Comparison of ENCODE assay signal across 13 mouse cellular contexts in genomic region chr2:21009258-21010140, GRCm38 (mm10). TPM values are rescaled to one million over a fixed set of nuclear protein-coding genes. Genes with fewer than 3 reads are reported as not detected.
DNase-seq lines count a peak whose midpoint lies in the region; ATAC-seq lines count a peak whose summit lies in the region.
"Had no signal": no experiment of that assay in that cellular context is flagged by ENCODE, and none has a peak within 500 bp of the region (broad histone marks: within the 10 kb centered on the region; RNA-seq: fewer than 3 reads in every experiment).

No protein-coding gene starts in this region.

- H3K4me3 ChIP-seq in hindbrain, embryonic 10.5 days, result peak overlapping the region; percentile 6; the same call in 1 of the 2 replicates
- H3K4me3 ChIP-seq in midbrain, embryonic 14.5 days (replicated peaks; ENCODE audit: low read depth, low read length), result no peak overlapping the region
- H3K4me3 ChIP-seq: limb, embryonic 15.5 days; stomach, embryonic 15.5 days had no signal

- no peaks in the 10 kb centered on the region for H3K36me3 ChIP-seq in hindbrain, embryonic 10.5 days
- H3K36me3 ChIP-seq in midbrain, embryonic 14.5 days (ENCODE audit: control insufficient read depth, insufficient read depth, low read length), result no peaks in the 10 kb centered on the region
- H3K36me3 ChIP-seq: limb, embryonic 15.5 days; stomach, embryonic 15.5 days had no signal

- no peaks in the 10 kb centered on the region for H3K27me3 ChIP-seq in hindbrain, embryonic 10.5 days (ENCODE audit: insufficient read depth, poor library complexity, severe bottlenecking)
- no peaks in the 10 kb centered on the region for H3K27me3 ChIP-seq in midbrain, embryonic 14.5 days (ENCODE audit: control insufficient read depth, insufficient read depth, low read length)
- H3K27me3 ChIP-seq: limb, embryonic 15.5 days; stomach, embryonic 15.5 days had no signal

- peak overlapping the region; percentile 21 for H3K4me2 ChIP-seq in midbrain, embryonic 14.5 days (ENCODE audit: low read length)
- H3K4me2 ChIP-seq: limb, embryonic 15.5 days; stomach, embryonic 15.5 days had no signal

- H3K4me1 ChIP-seq in hindbrain, embryonic 10.5 days (replicated peaks), result peaks cover 54% of the 10 kb centered on the region
- peaks cover 31% of the 10 kb centered on the region for H3K4me1 ChIP-seq in midbrain, embryonic 14.5 days (ENCODE audit: control insufficient read depth, insufficient read depth, low read length)
- H3K4me1 ChIP-seq: stomach, embryonic 15.5 days had no signal

- DNase-seq in cerebellum, postnatal 14 days, result peak; percentile 48 to 56
- DNase-seq in cerebellum, adult 9-10 months, result no peak
- DNase-seq in embryo, embryonic 10.5 days (ENCODE audit: low spot score), result peak; percentile 61
- DNase-seq in hindbrain, embryonic 10.5 days (ENCODE audit: low spot score), result peak; percentile 53
- peak; percentile 81 for DNase-seq in midbrain, embryonic 14.5 days
- no peak for DNase-seq in frontal cortex, postnatal 25 days (ENCODE audit: low spot score in 2 of 2)
- DNase-seq: kidney, adult 11 months; thymus, postnatal 25 days had no signal

- WGBS in hindbrain, embryonic 10.5 days, result 46% methylated on average over 16 of the region's 16 CpGs
- 16% methylated on average over 16 of the region's 16 CpGs for WGBS in midbrain, embryonic 14.5 days

- ATAC-seq in midbrain, embryonic 14.5 days (ENCODE audit: low FRiP score, low TSS enrichment), result peak; percentile 64
- no peak for ATAC-seq in erythroid progenitor cell, adult 5-6 weeks (replicated peaks; ENCODE audit: low FRiP score, poor library complexity, severe bottlenecking)
- ATAC-seq in erythroblast, adult 5-6 weeks (replicated peaks; ENCODE audit: low FRiP score, poor library complexity, severe bottlenecking), result no peak

- H3K9me3 ChIP-seq in hindbrain, embryonic 10.5 days, result no peaks in the 10 kb centered on the region
- H3K9me3 ChIP-seq in midbrain, embryonic 14.5 days (ENCODE audit: control insufficient read depth, low read length), result no peaks in the 10 kb centered on the region
- H3K9me3 ChIP-seq: limb, embryonic 15.5 days; stomach, embryonic 15.5 days had no signal

- H3K9ac ChIP-seq in midbrain, embryonic 14.5 days (replicated peaks; ENCODE audit: low read length), result peak overlapping the region; percentile 44; the same call in 1 of the 2 replicates
- H3K9ac ChIP-seq: limb, embryonic 15.5 days; stomach, embryonic 15.5 days had no signal

- H3K27ac ChIP-seq in hindbrain, embryonic 10.5 days, result peak overlapping the region; percentile 92
- peak overlapping the region; percentile 97 for H3K27ac ChIP-seq in midbrain, embryonic 14.5 days (replicated peaks; ENCODE audit: low read depth, low read length)
- H3K27ac ChIP-seq: limb, embryonic 15.5 days; macrophage; stomach, embryonic 15.5 days had no signal

RNA-seq across cellular contexts. Expression of gene Arhgap21, which starts 40.8 kb away (rescaled TPM):
- 31.8 and 39.9 TPM in 2 replicates for polyA plus RNA-seq in hindbrain, embryonic 10.5 days (2016; fragmentation: Nextera tagmentation; extraction: Ambion mirVana)
- 62.7 TPM in 2 replicates for polyA plus RNA-seq in midbrain, embryonic 14.5 days (2014; fragmentation: Nextera tagmentation; extraction: Ambion mirVana)
- 103 and 130 TPM in 2 replicates for total RNA-seq in erythroid progenitor cell, adult 5-6 weeks (2015; ENCODE audit: low replicate concordance)
- 115 and 125 TPM in 2 replicates for total RNA-seq in erythroid progenitor cell, adult 5-6 weeks (2017; ENCODE audit: low replicate concordance)
- total RNA-seq in erythroblast, adult 5-6 weeks (2015; ENCODE audit: low replicate concordance), result 16.7 and 28.4 TPM in 2 replicates
- 40.7 and 50.3 TPM in 2 replicates for total RNA-seq in erythroblast, adult 5-6 weeks (2017; ENCODE audit: low replicate concordance)

Comparison
In these comparisons a context has a peak if more than half of its experiments do, and no peak if none do; other contexts are left out.
1. DNase-seq: peak in cerebellum, postnatal 14 days (2 of 2), embryo, embryonic 10.5 days (single experiment), hindbrain, embryonic 10.5 days (single experiment) and midbrain, embryonic 14.5 days (single experiment); none in cerebellum, adult 9-10 months (single experiment) and frontal cortex, postnatal 25 days (0 of 2).